Mouse (Mus musculus): Measurements from ENCODE around the gene Rps27a.

The Rps27a gene

DNA sequence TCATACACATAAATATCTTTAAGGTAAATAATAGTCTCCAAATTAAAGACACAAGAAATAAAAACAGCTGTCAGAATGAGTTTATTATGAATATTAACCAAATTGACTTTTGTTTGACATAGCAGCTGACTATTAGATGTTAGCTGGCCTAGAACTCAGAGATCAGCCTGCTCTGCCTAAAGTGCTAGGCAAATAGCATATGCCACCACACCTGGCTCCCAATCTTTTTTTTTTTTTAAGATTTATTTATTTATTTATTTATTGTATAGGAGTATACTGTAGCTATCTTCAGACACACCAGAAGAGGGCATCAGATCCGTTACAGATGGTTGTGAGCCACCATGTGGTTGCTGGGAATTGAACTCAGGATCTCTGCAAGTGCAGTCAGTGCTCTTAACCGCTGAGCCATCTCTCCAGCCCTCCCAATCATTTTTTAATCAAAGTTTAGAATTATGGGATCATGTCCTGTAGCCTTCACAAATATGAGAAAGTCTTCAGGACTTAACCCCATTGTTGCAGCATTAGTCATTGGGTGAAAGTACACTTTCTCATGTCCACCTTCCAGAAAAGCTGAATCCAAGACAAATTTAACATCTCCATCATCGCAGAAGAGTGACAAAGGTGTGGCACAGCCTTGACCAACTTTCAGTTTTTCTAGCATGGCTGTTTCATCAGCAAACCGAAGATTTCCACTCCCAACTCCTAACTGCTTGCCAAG, 34.9 kb downstream of the Rps27a start:
- no peak for DNase-seq (ENCODE audit: low read depth)

DNA sequence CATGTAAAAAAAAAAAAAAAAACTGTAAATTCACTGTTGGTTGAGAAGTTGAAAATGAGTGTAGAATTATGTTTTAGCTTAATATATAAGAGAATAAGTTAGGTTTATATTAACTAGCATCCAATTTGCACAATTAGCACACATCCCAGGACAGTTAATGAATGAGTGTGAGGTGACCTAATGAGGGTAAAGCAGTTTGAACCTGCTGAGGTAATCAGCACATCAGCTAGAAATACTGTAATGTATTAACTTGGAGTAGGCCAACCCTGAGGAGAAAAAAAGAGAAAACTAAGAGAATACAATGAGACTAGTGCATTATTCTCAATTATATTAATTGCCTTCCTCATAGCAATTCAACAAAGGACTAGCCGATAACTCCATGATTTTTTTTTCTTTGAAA, 38.5 kb downstream of the Rps27a start:
- no peak for DNase-seq (ENCODE audit: low read depth)

DNA sequence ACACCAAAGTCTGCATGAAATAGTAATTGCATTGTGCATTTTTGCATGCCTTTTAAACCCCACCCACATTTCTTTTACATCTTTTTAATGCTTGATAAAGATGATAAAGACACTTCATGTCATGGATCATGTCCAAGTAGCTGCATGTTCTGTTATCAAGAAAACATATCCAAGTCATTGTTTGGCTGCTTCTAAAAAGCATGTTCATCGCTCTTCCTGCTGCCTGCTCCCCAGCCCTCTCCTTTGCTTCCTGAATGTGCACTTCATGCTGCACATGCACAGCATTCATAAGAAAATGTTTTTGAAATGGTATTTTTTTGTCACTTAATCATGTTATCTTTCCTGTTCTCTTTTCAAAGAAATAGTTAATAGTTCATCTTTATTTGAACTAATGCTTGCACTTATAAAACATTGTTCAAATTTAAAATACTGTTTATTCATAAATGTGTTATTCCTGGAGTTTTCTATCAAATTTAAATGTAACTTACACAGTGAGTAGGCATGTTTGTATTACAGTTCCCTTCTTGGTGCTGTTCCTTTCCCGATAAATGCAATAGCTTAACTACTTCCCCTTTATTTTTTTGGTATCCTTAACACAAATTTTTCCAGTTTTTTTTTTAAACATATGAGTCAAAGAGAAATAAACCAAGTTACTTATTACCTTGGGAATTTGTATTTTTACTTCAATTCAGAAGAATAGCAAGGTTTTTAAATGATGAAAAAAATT, 42.8 kb downstream of the Rps27a start:
- no peak for DNase-seq (ENCODE audit: low read depth)

DNA sequence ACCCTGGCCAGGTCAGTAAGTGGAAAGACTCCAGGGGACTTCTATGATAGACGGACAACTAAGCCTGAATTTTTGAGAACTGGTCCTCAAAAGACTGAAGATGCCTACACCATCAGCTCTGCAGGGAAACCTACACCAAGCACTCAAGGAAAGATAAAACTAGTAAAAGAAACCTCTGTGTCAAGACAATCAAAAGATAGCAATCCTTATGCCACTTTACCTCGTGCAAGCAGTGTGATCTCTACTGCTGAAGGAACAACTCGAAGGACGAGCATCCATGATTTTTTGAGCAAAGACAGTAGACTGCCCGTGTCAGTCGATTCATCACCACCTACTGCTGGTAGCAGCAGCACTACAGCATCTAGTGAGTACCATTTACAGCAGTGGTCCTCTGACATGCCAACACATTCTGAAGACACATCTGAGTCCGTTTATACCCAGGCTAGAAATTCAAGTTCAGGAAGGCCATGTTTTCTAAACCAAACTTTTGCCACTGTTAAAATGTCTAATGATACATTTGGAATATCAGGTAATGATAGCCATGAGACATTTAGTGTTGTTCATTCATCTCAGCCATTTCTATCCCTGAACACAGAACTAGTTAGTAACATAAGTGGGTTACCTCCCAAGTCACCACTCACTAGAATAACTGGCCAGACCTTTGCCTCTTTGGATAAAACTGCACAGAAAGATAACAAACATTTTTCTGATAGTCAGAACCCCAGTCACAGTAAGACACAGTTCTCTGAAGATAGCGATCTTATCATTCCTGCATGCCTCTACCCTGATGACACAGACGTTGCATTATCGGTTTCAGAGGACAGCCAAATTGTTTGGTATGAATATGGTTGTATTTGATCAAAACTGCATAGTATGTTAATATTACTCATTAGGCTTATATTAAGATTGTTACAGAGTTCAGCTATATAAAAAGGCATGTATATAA, 43.7 kb downstream of the Rps27a start:
- no peak for DNase-seq (ENCODE audit: low read depth)

DNA sequence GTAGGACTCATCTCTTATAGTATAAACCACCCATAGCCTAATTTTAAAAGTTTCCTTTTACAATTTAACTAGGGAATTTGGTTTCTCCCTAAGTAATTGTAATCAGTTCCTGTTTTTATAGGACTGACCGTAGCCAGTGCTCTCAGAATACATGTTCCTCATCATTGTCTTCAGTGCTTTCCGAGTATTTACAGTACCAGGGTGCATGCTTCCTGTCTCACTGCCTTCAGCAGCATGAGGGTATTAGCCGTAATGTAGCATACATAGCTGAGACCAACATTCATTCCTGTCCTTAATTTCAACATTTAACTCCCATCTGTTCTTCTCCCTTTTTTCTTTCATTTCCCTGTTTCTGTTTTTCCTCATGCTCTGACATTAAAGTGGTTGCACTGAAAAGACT, 50.9 kb downstream of the Rps27a start:
- no peak for DNase-seq (ENCODE audit: low read depth)
